Mouse (Mus musculus): ENCODE measurements around the gene Rps16.
A peak's percentile ranks its signal among the peaks of the same experiment; 100 is the strongest.

Rps16 gene

DNA sequence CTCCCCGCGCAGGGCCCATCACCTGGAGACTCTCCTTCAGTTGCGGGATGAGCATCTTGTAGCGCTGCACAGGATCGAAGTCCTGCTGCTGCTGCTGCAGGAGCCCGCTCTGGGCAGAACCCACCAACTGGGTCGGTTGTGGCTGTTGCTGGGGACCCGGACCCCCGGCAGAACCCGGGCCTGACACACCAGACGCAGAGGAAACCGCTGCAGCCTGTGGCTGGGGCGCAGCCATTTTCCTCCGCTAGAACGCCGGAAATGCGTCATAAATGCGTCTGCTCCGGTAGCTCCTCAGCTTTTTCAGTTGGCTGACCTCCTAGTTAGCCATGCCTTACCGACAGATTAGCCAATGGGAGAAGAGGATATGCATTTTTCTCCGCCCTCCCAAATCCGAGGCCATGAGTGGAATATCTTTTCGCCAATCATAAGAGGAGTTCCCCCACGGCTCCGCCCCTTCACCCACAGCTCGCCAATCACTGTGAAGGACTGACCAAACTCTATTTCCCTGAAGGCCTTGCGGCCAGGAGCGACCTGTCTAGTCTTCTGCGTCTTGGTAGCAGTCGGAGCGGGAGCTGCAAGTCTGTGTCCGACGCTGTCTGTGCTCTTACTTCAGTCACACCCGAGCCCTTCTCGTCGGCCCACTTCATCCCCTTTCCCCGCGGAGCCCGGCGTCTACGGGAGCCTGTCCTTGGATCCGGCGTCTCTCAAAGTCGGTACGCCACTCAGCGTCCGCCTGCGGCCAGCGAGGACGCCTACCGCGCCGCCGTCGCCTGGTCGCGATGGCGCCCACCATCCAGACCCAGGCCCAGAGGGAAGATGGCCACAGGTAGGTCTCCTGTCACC lies 42.2 kb downstream of the Rps16 start, which contains the start of the genes Med29 and Paf1:
Gene Med29, minus strand, starts transcription at position 280 of the 843 bp plus-strand sequence.
Gene Paf1, plus strand, starts transcription at position 523 of the 843 bp plus-strand sequence.
- peak; percentile 99 for DNase-seq

- DNase-seq: no peak
Measured at GRCm38 (mm10) chr7:28393272-28393951, 43.0 kb downstream of the Rps16 start.

- DNase-seq: no peak
Measured at GRCm38 (mm10) chr7:28395425-28395824, 45.0 kb downstream of the Rps16 start.

- no peak for DNase-seq
Measured at GRCm38 (mm10) chr7:28398000-28398399, 47.5 kb downstream of the Rps16 start.

DNA sequence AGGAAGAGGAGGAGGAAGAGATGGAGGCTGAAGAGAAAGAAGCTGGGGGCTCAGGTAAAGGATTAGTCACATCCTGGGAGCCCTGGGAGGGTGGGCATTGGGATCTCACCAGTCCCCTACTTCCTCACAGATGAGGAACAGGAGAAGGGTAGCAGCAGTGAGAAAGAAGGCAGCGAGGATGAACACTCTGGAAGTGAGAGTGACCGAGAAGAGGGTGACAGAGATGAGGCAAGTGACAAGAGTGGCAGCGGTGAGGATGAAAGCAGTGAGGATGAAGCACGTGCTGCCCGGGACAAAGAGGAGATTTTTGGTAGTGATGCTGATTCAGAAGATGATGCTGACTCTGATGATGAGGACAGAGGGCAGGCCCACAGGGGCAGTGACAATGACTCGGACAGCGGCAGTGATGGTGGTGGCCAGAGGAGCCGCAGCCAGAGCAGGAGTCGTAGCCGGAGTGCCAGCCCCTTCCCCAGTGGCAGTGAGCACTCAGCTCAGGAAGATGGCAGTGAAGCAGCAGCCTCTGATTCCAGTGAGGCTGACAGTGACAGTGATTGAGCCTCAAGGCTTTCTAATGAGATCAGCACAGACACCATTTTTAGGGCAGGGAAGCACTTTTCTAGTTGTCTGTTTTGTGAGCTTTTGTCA lies 48.4 kb downstream of the Rps16 start:
- DNase-seq: no peak

DNA sequence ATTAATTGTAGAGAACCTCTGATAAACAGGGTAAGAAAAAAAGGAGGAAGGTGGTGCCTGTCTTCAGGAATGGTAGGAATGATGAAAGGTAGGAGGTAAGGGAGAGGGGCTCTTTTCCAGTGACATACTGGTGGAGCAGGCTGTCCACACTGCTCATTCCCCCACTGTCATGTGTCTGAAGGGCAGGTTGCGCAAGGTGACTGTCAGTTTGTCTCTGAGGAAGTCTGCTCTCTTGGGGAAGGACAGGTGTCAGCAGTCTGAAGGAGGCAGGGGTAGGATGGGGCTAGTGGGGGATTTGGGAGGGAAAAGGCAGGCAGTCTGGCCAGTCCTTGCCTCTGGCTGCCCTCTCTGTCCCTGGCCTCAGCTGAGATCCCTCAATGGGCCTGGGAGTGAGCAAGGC lies 50.6 kb downstream of the Rps16 start:
- DNase-seq: no peak

- no peak for DNase-seq
Measured at GRCm38 (mm10) chr7:28401942-28402341, 51.5 kb downstream of the Rps16 start.

All from right cerebral cortex, adult 18-20 months (tissue).